Mouse (Mus musculus) CD4-positive, CD25-positive, alpha-beta regulatory T cell, adult 4 months (primary cell): ENCODE results near the gene Upk2. TPM values are rescaled to one million over a fixed set of nuclear protein-coding genes. Genes with fewer than 3 reads are reported as not detected.
"Not testable (repeated sequence)": the region's sequence is repeated elsewhere in the genome, so short reads cannot be mapped to it uniquely, and the experiment has no call there.

ENCODE experiments used
- ATAC-seq: one replicate; pipeline ENCODE4 v1.8.0; 2017
- polyA plus RNA-seq, 2 experiments: library from polyadenylated mRNA; unstranded; fragments of 100-300 nt; shearing (Covaris generic); gene quantifications; one replicate each; pipeline ENCODE4 v1.2.1; 2017

Upk2 gene
- polyA plus RNA-seq, 2 experiments from 2014 or later, result not detected

DNA sequence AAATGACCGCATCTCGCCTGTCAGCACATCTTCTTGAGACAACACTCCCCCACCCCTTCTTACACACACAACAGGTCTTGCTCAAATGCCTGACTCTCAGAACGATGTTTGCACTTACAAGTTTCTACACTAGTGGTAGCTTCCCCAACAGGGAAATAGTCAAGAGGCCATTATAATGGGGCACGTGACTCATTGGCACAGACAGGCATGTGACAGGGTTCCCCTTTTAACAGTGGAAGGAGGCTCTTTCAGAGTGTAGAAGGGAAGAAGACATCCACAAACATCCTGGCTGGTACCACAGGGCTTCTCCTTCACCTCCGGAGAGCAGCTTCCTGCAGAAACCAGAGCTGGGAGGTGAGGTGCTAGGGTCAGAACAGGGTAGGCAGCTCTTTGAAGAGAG, 7.2 kb upstream of the Upk2 start:
- ATAC-seq, result no peak

DNA sequence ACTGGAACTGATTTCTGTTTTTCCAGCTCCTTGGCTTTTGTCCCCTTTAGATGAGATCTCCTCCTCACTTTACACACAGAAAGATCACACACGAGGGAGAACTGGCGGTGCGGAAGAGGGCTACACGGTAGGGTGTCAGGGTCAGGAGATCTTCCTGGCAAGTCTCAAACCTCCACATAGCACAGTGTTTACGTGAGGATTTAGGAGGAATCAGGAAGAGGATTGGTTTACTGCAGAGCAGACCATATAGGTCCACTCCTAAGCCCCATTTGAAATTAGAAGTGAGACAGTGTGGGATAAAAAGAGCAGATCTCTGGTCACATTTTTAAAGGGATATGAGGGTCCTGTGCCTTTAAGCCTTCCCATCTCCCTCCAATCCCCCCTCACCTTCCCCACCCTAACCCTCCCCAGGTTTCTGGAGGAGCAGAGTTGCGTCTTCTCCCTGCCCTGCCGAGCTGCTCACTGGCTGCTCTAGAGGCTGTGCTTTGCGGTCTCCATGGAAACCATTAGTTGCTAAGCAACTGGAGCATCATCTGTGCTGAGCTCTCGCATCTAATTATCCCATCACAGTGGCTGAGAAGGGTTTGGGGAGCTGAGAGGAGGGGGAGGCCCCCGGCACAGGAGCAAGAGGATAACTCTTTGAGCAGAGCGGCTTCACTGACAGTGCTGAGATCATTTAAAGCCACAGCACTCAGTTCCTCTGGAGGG, 2.4 kb upstream of the Upk2 start:
- ATAC-seq, result no peak

GRCm38 (mm10) chr9:44454132-44454890, 465 bp downstream of the Upk2 start:
- peak; percentile 81 for ATAC-seq

GRCm38 (mm10) chr9:44450387-44450786, 4.4 kb downstream of the Upk2 start:
- no peak for ATAC-seq

- ATAC-seq, result not testable (repeated sequence)
Measured at GRCm38 (mm10) chr9:44444402-44445025, 10.3 kb downstream of the Upk2 start.

- ATAC-seq, result no peak
Measured at GRCm38 (mm10) chr9:44440961-44441360, 13.8 kb downstream of the Upk2 start, which contains the start of gene Foxr1. Gene Foxr1, minus strand, starts transcription at chr9:44441136.

DNA sequence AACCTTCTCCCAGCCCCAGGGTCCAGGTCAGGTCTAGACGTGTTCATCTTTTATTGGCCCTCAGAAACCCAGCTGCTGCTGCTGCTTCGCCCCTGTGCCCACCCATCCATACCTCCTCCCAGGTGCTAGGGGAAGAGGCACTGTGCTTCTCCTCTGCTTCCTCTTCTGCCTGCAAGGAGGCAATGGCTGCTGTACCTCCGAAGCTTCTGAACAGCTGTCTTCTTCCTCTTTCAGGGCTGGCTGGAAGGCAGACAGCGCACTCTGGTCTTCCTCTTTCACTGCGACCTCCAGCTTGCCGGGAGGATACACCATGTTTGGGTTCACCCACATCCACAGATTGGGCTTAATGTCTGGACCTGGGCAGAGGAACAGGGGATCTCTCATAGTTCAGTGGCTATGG, 19.0 kb downstream of the Upk2 start:
- ATAC-seq, result no peak

- no peak for ATAC-seq
Measured at GRCm38 (mm10) chr9:44432577-44433185, 22.1 kb downstream of the Upk2 start.

- no peak for ATAC-seq
Measured at GRCm38 (mm10) chr9:44423576-44423975, 31.2 kb downstream of the Upk2 start.

GRCm38 (mm10) chr9:44420280-44420898, 34.4 kb downstream of the Upk2 start:
- no peak for ATAC-seq

DNA sequence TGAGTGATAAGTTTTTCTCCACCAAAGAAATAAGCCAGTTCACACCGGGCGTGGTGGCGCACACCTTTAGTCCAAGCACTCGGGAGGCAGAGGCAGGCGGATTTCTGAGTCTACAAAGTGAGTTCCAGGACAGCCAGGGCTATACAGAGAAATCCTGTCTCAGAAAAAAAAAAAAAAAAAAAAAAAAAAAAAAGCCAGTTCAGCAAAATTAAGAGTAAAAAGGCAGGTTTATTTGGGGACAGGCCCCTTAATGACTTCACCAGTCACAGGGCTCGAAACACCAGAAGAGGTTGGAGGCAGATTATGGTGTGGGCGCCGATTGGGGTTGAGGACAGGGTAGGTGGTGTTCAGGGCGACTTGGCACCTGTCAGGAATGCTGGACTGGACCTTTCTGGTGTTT, 35.0 kb downstream of the Upk2 start:
- ATAC-seq, result not testable (repeated sequence)

DNA sequence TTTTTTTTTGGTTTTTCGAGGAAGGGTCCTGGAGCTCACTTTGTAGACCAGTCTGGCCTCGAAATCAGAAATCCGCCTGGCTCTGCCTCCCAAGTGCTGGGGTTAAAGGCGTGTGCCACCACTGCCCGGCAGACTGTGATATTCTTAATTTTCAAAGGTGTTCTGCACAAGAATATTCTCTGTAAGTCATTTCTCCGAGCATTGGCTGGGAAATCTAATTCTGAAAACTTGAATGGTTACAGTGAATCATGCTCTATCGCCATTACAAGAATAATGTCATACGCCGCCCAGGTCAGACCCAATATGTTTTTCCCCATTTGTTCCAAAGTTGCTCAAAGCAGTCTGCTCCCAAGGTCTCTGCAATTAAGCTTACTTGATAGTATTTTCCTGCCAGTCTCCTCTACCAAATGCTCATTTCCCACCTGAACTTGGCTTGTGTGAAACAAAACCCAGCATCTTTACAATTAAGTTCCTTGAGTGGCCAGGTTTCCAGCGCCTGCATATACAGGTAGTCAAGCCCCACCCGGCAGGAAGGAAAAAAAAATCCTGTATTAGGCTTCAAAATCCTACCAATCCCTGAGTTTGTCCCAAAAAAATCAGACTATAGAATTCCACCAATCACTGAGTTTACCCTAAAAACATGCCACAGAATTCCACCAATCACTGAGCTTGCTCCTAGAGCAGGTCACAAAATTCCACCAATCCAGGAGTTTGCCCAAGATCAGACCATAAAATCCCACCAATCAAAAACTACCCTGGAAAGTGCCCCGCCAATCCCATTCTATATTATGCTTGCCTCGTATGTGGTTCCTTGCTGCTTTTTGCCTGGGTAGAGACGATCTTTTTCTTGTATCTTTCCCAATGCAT, 36.0 kb downstream of the Upk2 start, which contains the start of gene Ccdc84:
Gene Ccdc84 (minus strand): TSS at position 51 of the 867 bp plus-strand sequence.
- no peak for ATAC-seq

- peak; percentile 93 for ATAC-seq
Measured at GRCm38 (mm10) chr9:44417892-44418363, 36.8 kb downstream of the Upk2 start.

DNA sequence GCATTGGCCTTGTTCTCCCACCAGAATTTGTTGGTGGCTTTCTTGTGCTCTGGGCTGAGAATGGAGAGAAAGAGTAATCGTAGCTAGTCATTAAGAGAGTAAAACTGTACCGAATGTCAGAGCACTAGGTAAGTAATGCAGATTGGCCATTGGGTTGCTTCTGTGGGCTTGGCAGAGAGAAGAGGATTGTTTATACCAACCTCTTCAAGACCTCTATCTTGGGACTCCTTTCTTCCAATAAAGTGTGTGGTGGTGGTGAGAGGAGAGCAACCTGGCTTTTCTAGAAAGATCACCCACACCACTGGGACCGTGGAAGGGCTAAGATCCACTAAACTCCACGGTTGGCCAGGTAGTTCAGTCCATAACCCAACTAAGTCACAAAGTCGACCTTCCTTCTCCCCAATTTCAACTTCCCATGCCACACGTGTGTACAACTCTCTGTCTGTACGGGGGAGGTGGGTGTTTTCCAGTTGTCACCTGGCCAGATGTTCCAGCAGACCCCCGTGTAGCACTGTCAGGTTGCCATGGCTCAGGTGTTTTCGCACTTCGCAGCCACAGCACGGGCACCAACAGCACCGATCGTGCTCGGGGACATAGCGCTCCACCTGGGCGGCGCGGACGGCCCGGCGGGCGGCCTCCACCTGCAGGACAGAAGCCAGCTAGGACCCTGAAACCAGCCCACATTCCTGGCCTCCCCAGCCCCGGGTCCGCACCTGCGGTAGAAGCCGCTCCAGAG, 37.5 kb downstream of the Upk2 start:
- ATAC-seq, result peak; percentile 32

DNA sequence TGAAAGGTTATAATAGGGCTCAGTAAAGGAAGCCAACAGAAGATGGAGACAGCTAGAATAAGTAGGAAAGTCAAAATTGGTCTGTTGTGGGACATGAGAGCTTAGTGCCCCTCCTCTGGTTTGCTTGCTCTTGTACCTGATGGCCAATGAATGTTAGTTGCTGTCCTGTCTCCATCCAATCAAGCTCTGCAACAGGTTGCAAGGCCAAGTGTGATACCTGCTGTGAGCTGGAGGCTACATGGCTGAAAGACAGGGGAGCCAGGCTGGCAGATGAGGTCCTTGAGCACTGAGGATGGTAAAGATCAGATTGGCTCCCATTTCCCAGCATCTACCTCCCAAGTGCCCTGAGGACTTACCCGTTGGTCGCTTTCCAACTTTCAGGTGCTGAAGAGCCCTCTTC, 42.0 kb downstream of the Upk2 start:
- ATAC-seq, result no peak

DNA sequence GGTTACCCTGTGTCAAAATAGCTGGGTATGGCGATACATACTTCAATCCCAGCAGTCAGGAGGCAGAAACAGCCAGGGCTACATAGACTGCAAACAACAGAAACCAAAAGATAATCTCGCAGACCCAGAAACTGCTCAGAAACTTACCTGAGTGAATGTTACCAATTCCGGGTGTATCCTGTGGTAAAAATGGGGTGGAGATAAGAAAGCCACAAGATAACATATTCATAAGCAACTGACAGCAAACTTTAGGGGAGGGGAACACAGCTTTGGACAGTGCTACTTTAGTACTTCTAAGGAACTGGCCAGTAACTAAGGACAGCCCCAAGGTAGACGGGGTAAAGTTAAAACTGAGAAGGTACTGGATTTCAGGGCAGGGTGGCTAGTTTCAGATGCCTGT, 42.5 kb downstream of the Upk2 start:
- no peak for ATAC-seq

- no peak for ATAC-seq
Measured at GRCm38 (mm10) chr9:44411601-44412130, 43.1 kb downstream of the Upk2 start.

GRCm38 (mm10) chr9:44410647-44411336, 44.0 kb downstream of the Upk2 start:
- no peak for ATAC-seq

DNA sequence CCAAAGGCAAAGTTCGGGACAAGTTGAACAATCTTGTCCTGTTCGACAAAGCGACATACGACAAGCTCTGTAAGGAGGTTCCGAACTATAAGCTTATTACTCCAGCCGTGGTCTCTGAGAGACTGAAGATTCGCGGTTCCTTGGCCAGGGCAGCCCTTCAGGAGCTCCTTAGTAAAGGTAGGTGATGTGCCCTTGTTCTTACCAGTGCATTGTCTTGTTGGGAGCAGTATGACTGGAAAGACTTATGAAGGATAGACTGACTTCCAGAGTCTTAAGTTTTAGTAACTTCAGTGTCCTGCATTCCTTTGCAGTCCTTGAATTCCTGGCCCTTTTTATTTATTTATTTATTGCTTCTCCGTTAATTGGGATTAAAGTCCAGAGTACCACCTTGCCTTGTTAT, 46.1 kb downstream of the Upk2 start:
- ATAC-seq, result not testable (repeated sequence)

- no peak for ATAC-seq
Measured at GRCm38 (mm10) chr9:44407752-44408097, 47.1 kb downstream of the Upk2 start.
